Mouse (Mus musculus): Measurements from ENCODE around the gene Catip. TPM values are rescaled to one million over a fixed set of nuclear protein-coding genes. Genes with fewer than 3 reads are reported as not detected.

Catip gene
- polyA plus RNA-seq, 1 experiment from 2014 or later = 0.33 TPM

DNA sequence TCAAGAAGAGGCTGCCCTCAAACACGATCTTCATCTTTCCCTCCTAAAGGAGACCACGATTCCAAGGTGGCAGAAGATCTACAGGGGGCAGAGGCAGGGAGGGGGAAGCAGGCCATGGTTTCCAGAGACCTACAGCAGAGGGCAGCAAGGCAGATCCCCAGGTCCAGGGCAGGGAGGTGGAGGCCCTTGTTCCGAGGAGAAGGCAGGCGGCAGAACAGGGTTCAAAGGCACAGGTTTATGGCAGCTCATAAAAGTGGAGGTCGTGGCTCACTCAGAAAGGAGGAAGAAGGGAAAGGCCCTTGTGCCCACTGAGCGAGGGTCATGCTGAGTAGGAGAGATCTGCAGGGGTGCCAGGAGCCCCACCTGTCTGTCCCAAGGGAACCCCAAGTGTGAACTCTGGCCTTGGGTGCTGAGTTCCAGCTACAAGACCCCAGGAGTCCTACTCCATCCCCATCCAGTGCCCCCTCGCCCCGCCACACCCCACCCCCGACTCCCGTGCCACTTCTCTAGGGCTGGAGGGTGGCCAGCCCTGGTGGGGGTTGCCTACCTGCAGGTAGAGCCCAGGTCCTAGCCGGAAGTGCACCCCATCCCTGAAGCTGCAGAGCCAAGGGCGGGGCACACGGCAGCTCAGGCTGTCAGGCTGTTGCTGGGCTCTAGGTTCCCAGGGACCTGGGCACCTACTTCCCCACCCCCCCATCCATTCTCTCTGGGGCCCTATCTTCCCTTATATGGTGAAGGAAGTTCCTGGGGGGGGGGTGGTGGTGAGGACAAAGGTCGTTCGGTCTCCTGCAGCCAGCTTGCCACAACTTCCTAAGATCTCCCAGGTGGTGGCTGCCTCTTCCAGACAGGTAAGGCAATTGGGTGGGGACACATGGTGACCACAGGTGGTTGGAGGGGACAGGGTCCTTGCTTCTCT, 46.9 kb downstream of the Catip start, which contains the start of gene Vil1:
Gene Vil1 (plus strand): TSS at position 788 of the 916 bp plus-strand sequence.
- WGBS = 17% methylated on average over 13 of the region's 15 CpGs
- peak within 1 kb of the TSS; percentile 47 for H3K4me3 ChIP-seq (ENCODE audit: low read depth, low read length)
- TF ChIP-seq CTCF (IDR thresholded peaks at IDR 0.05; ENCODE audit: low read depth) = peak; percentile 71
- peak within 1 kb of the TSS; percentile 70 for H3K4me2 ChIP-seq (replicated peaks; ENCODE audit: low read depth)
- no peaks in the 10 kb centered on the region for H3K9me3 ChIP-seq (ENCODE audit: control insufficient read depth)
- no peaks in the 10 kb centered on the region for H3K27me3 ChIP-seq (replicated peaks; ENCODE audit: control insufficient read depth, insufficient read depth, low read length)
- peak within 1 kb of the TSS; percentile 63 for H3K9ac ChIP-seq (ENCODE audit: low read depth, low read length)
- H3K36me3 ChIP-seq (ENCODE audit: control insufficient read depth, insufficient read depth) = 0 out of 2 replicates have a peak, but pooled peaks cover 5% of the 10 kb centered on the region
- no peaks in the 10 kb centered on the region; the same call in 1 of the 2 replicates for H3K4me1 ChIP-seq (replicated peaks; ENCODE audit: control insufficient read depth, insufficient read depth, low read length)
- peak; percentile 89 for ATAC-seq
- H3K27ac ChIP-seq (ENCODE audit: low read depth, low read length) = peak within 1 kb of the TSS; percentile 91

DNA sequence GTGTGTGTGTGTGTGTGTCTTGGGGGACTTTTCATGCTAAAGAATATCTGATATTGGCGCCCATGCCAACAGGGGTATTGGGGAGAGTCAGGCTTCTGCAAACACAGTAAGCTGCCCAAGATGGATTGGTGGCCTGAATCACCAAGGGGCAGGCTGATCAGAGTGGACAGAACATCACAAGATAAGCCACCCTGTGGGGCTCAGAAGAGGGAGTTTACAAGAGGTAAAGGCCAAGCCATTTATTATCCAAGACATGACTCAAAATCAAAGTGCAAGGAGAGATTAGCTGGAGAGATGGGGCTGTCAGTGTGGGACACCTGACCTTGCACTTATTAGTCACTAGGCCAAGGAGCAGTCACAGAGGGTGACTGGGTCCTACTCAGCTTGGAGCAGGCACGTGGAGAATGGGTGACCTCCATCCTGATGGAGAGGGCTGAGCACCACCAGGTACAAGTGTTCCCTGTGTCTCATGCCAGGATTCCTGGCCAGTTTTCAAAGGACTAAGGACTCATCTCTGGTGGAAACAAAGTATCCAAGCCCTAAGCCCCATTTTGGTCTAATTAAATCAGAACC, 49.9 kb downstream of the Catip start:
- Histone ChIP-seq H3K4me3 (ENCODE audit: low read depth, low read length) (peak overlapping the region; percentile 47), H3K4me1 (replicated peaks; ENCODE audit: control insufficient read depth, insufficient read depth, low read length) (no peaks in the 10 kb centered on the region; the same call in 1 of the 2 replicates), H3K27me3 (replicated peaks; ENCODE audit: control insufficient read depth, insufficient read depth, low read length) (no peaks in the 10 kb centered on the region), H3K9me3 (ENCODE audit: control insufficient read depth) (no peaks in the 10 kb centered on the region), H3K4me2 (replicated peaks; ENCODE audit: low read depth) (peak overlapping the region; percentile 70), H3K9ac (ENCODE audit: low read depth, low read length) (no peak overlapping the region), H3K36me3 (ENCODE audit: control insufficient read depth, insufficient read depth) (peaks cover 16% of the 10 kb centered on the region; the same call in 1 of the 2 replicates), H3K27ac (ENCODE audit: low read depth, low read length) (peak overlapping the region; percentile 91)
- WGBS = 46% methylated on average over 2 of the region's 2 CpGs
- no peak for TF ChIP-seq CTCF (IDR thresholded peaks at IDR 0.05; ENCODE audit: low read depth)
- peak; percentile 23 for ATAC-seq

DNA sequence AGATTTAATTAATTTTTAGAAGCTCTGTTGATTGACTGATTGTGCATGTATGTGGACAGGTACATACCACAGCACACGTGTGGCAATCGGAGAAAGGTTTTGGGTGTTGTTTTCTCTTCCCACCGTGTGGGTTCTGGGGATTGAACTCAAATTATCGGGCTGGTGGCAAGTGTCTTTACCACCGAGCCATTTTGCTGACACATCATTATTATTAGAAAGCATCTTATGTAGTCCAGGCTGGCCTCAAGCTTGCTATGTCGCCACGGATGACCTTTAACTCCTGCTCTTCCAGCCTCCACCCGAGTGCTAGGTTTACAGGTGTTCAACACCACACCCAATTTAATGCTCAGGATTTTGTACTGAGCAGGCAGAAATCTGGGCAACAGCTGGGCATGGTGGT, 50.8 kb downstream of the Catip start:
- no peaks in the 10 kb centered on the region for H3K27me3 ChIP-seq (replicated peaks; ENCODE audit: control insufficient read depth, insufficient read depth, low read length)
- peak overlapping the region; percentile 6; the same call in 1 of the 2 replicates for H3K4me3 ChIP-seq (ENCODE audit: low read depth, low read length)
- WGBS = 50% methylated on average over 8 of the region's 8 CpGs
- H3K4me1 ChIP-seq (replicated peaks; ENCODE audit: control insufficient read depth, insufficient read depth, low read length) = no peaks in the 10 kb centered on the region
- TF ChIP-seq CTCF (IDR thresholded peaks at IDR 0.05; ENCODE audit: low read depth) = no peak
- peaks cover 16% of the 10 kb centered on the region; the same call in 1 of the 2 replicates for H3K36me3 ChIP-seq (ENCODE audit: control insufficient read depth, insufficient read depth)
- ATAC-seq = no peak
- H3K27ac ChIP-seq (ENCODE audit: low read depth, low read length) = peak overlapping the region; percentile 2; the same call in 1 of the 2 replicates
- H3K9me3 ChIP-seq (ENCODE audit: control insufficient read depth) = no peaks in the 10 kb centered on the region
- H3K4me2 ChIP-seq (replicated peaks; ENCODE audit: low read depth) = peak overlapping the region; percentile 70
- no peak overlapping the region for H3K9ac ChIP-seq (ENCODE audit: low read depth, low read length)

DNA sequence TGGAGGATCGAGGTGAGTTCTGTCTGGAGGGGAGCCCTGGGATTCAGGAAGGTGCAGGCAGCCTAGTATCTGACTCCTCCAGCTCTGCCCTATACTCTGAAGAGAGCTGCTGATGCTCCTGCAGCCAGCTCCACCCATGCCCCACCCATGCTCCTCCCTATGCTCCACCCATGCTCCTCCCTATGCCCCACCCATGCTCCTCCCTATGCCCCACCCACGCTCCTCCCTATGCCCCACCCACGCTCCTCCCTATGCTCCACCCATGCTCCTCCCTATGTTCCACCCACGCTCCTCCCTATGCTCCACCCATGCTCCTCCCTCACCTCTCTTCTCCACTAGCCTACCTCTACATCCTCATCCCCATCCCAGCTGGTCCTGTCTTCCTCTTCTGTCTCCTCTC, 53.2 kb downstream of the Catip start:
- ATAC-seq = peak; percentile 32
- H3K27ac ChIP-seq (ENCODE audit: low read depth, low read length) = peak overlapping the region; percentile 46; the same call in 1 of the 2 replicates

More for the DNA sequence above, 53.2 kb downstream of the Catip start:
- 0 out of 2 replicates have a peak, but pooled peaks cover 2% of the 10 kb centered on the region for H3K4me1 ChIP-seq (replicated peaks; ENCODE audit: control insufficient read depth, insufficient read depth, low read length)
- no peak overlapping the region for H3K4me3 ChIP-seq (ENCODE audit: low read depth, low read length)
- 53% methylated on average over 4 of the region's 4 CpGs for WGBS
- H3K4me2 ChIP-seq (replicated peaks; ENCODE audit: low read depth) = no peak overlapping the region; the same call in 1 of the 2 replicates
- no peaks in the 10 kb centered on the region for H3K9me3 ChIP-seq (ENCODE audit: control insufficient read depth)
- H3K27me3 ChIP-seq (replicated peaks; ENCODE audit: control insufficient read depth, insufficient read depth, low read length) = no peaks in the 10 kb centered on the region
- H3K9ac ChIP-seq (ENCODE audit: low read depth, low read length) = no peak overlapping the region
- peaks cover 28% of the 10 kb centered on the region; the same call in 1 of the 2 replicates for H3K36me3 ChIP-seq (ENCODE audit: control insufficient read depth, insufficient read depth)
- TF ChIP-seq CTCF (IDR thresholded peaks at IDR 0.05; ENCODE audit: low read depth) = no peak

MicroRNAs encoded within 50 kb of the gene (microRNA counts, 519-probe panel; counts per million panel counts)
- microRNA mmu-miR-26b = 4,768 counts per million, percentile 80 among the panel's probes with 10 or more counts

Small RNAs within 50 kb of the gene (microRNA-seq; reads per million reads assigned to microRNA genes)
- gene Mir26b = 35,500 reads per million, percentile 98 among the genes with 10 or more reads in this experiment

Other genes starting within 250 kb of the Catip start
- gene Tns1, start 237.7 kb upstream of the Catip start, polyA plus RNA-seq (2015; fragmentation: Nextera tagmentation; extraction: Ambion mirVana) = 20.0 and 21.5 TPM in 2 replicates
- 0.10 TPM in 1 of 2 replicates, not detected in the other for gene Rufy4, start 236.6 kb upstream of the Catip start, polyA plus RNA-seq (2015; fragmentation: Nextera tagmentation; extraction: Ambion mirVana)
- gene Cxcr2, start 208.1 kb upstream of the Catip start, polyA plus RNA-seq (2015; fragmentation: Nextera tagmentation; extraction: Ambion mirVana) = 0.07 TPM in 2 replicates
- not detected in 2 replicates for gene Cxcr1, start 167.5 kb upstream of the Catip start, polyA plus RNA-seq (2015; fragmentation: Nextera tagmentation; extraction: Ambion mirVana)
- 528 and 529 TPM in 2 replicates for gene Arpc2, start 126.0 kb upstream of the Catip start, polyA plus RNA-seq (2015; fragmentation: Nextera tagmentation; extraction: Ambion mirVana)
- gene Gpbar1, start 83.6 kb upstream of the Catip start, polyA plus RNA-seq (2015; fragmentation: Nextera tagmentation; extraction: Ambion mirVana) = 0.78 and 0.93 TPM in 2 replicates
- gene Aamp, start 77.4 kb upstream of the Catip start, polyA plus RNA-seq (2015; fragmentation: Nextera tagmentation; extraction: Ambion mirVana) = 130 and 136 TPM in 2 replicates
- 103 and 107 TPM in 2 replicates for gene Pnkd, start 77.2 kb upstream of the Catip start, polyA plus RNA-seq (2015; fragmentation: Nextera tagmentation; extraction: Ambion mirVana)
- gene Tmbim1, start 56.5 kb upstream of the Catip start, polyA plus RNA-seq (2015; fragmentation: Nextera tagmentation; extraction: Ambion mirVana) = 47.4 and 49.1 TPM in 2 replicates
- 3.8 and 4.3 TPM in 2 replicates for gene Slc11a1, start 13.1 kb downstream of the Catip start, polyA plus RNA-seq (2015; fragmentation: Nextera tagmentation; extraction: Ambion mirVana)
- gene Ctdsp1, start 29.4 kb downstream of the Catip start, polyA plus RNA-seq (2015; fragmentation: Nextera tagmentation; extraction: Ambion mirVana) = 48.9 and 52.4 TPM in 2 replicates
- gene Vil1, start 47.3 kb downstream of the Catip start, polyA plus RNA-seq (2015; fragmentation: Nextera tagmentation; extraction: Ambion mirVana) = 217 and 244 TPM in 2 replicates
- 30.7 and 30.8 TPM in 2 replicates for gene Cnot9, start 143.9 kb downstream of the Catip start, polyA plus RNA-seq (2015; fragmentation: Nextera tagmentation; extraction: Ambion mirVana)
- 0.38 TPM in 2 replicates for gene Plcd4, start 180.8 kb downstream of the Catip start, polyA plus RNA-seq (2015; fragmentation: Nextera tagmentation; extraction: Ambion mirVana)
- gene Usp37, start 182.2 kb downstream of the Catip start, polyA plus RNA-seq (2015; fragmentation: Nextera tagmentation; extraction: Ambion mirVana) = 9.2 and 9.4 TPM in 2 replicates
- gene Zfp142, start 226.1 kb downstream of the Catip start, polyA plus RNA-seq (2015; fragmentation: Nextera tagmentation; extraction: Ambion mirVana) = 1.8 TPM in 2 replicates
- 5.1 and 6.0 TPM in 2 replicates for gene Bcs1l, start 226.2 kb downstream of the Catip start, polyA plus RNA-seq (2015; fragmentation: Nextera tagmentation; extraction: Ambion mirVana)
- 17.9 and 18.1 TPM in 2 replicates for gene Rnf25, start 239.3 kb downstream of the Catip start, polyA plus RNA-seq (2015; fragmentation: Nextera tagmentation; extraction: Ambion mirVana)
- gene Stk36, start 239.3 kb downstream of the Catip start, polyA plus RNA-seq (2015; fragmentation: Nextera tagmentation; extraction: Ambion mirVana) = 0.73 and 0.94 TPM in 2 replicates

All from intestine, postnatal 0 days (tissue).